Mouse (Mus musculus): Measurements from ENCODE around the gene Hdac8.

DNA sequence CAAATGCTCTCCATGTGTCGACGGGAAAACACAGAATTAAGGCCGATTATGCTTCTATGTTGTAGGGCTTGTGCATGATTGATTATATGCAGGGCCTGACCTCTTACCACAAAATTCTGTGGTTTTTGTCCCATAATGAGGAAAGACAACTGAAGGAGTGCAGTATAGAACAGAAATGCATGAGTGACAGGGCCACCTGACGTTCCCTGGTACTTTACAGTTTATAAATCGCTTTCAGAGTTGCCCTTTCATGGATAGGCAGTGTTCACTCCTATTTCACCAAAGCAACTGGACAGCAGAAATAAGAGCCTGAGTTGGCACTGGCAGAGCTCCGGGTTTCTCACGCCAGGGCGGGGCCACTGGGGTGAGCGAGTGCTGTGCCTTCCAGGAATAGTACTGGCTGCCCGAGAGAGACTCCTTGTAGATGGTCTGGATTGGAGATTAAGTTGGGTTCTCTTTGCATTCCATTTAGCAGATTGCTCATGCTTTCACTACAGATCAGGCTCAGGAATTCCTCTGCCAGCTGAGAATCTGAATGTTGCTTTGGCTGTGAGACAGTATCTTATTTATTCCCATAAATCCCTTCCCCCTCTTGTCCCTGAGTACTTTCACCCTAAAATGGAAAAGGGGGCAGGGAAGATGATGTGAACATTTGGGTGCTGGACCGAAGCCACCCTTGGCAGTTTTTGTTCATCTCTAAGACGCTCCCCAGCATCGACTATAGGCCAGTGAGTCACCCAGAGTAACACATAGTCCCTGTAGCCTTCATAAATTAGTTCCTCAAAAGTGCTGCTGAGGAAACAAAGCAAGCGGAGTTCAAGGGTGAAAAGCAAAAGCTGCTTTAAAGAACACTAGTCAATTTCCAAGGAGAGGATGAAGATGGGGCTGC is 155.1 kb downstream of the Hdac8 start:
- TF ChIP-seq POLR2A (IDR thresholded peaks at IDR 0.05; ENCODE audit: borderline replicate concordance, low read depth, low read length) (no peak), CTCF (IDR thresholded peaks at IDR 0.05; ENCODE audit: low read depth, low read length) (no peak)
